Mouse (Mus musculus) G1E-ER4 (cell line): ENCODE measurements around the gene Trip10. TPM values are rescaled to one million over a fixed set of nuclear protein-coding genes. Genes with fewer than 3 reads are reported as not detected.

Source experiments
- GATA1 ChIP-seq: IDR thresholded peaks from one replicate; pipeline ENCODE4 v1.8.0; 2012; ENCODE audit warnings: low read length, inconsistent platforms
- polyA plus RNA-seq: library from polyadenylated mRNA; stranded (reverse); fragments of >175 nt; gene quantifications from 2 replicates; pipeline ENCODE4 v1.2.3, GENCODE M21; 2012

Trip10 gene
- polyA plus RNA-seq, 1 experiment: 14.8 TPM

DNA sequence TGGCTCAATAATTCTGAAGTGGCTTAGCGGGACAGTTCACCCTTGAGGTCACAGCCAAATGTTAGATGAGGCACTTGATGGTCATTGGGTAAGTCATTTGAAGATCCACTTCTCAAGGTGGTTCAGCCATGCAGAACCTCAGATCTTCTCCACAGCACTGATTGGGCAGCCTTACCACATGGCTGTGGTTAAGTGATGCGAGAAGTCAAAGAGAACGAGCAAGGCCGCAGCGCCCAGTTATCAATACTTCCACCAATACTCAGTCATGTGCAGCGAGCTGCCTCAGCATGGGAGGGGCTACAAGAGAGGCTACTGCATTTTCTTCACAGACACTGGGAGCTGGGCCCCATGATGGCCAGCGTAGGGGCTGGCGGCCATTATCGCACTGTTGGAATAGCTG is 43.7 kb downstream of the Trip10 start:
- no peak for TF ChIP-seq GATA1

GRCm38 (mm10) chr17:57295935-57296334 is 46.7 kb downstream of the Trip10 start:
- TF ChIP-seq GATA1: no peak

DNA sequence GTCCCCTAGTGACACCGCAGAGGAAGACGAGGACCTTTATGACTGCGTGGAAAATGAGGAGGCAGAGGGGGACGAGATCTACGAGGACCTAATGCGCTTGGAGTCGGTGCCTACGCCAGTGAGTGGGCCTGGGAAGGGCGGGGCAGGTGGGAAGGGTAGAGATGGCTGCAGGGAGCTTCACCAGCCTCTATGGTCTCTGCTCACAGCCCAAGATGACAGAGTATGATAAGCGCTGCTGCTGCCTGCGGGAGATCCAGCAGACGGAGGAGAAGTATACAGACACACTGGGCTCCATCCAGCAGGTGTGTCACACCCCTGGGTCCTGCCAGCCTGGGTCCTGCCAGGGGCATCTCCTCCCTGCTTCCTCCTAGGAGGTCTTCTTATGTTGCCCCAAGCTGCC is 47.8 kb downstream of the Trip10 start:
- TF ChIP-seq GATA1: no peak

GRCm38 (mm10) chr17:57305593-57305992 is 56.3 kb downstream of the Trip10 start:
- no peak for TF ChIP-seq GATA1

DNA sequence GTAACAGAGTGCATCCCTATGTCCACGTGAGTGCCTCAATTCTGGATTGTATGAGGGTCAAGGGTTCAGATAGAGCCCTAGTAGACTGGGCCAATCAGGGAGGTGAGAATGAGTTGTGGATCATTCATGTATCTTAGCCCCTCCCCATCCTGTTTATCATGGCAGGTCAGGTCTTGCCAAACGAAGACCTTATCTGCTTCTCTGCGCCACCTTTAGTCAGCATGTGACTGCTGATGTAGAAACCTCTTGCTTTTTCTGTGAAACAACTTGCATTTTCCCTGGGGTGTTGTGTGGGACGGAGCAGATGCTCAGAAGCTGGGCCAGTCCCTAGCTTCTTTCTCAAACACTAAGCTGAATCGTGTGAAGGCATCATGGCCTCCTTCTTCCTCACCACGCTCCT is 57.8 kb downstream of the Trip10 start:
- TF ChIP-seq GATA1: no peak

- TF ChIP-seq GATA1: no peak
These were observed 62.5 kb downstream of the Trip10 start for GRCm38 (mm10) chr17:57311801-57312200.

Other genes with a start within 250 kb of the Trip10 start
- not detected in 2 replicates for gene Pspn, start 249.4 kb upstream of the Trip10 start, polyA plus RNA-seq
- gene Gtf2f1, start 238.2 kb upstream of the Trip10 start, polyA plus RNA-seq: 210 and 212 TPM in 2 replicates
- gene Gm17949, start 238.0 kb upstream of the Trip10 start, polyA plus RNA-seq: 0.04 TPM in 1 of 2 replicates, not detected in the other
- gene Khsrp, start 217.9 kb upstream of the Trip10 start, polyA plus RNA-seq: 202 and 209 TPM in 2 replicates
- gene Slc25a41, start 207.8 kb upstream of the Trip10 start, polyA plus RNA-seq: not detected in 2 replicates
- gene Crb3, start 190.3 kb upstream of the Trip10 start, polyA plus RNA-seq: 0.12 and 0.19 TPM in 2 replicates
- 22.4 and 24.4 TPM in 2 replicates for gene Slc25a23, start 189.6 kb upstream of the Trip10 start, polyA plus RNA-seq
- gene Dennd1c, start 170.9 kb upstream of the Trip10 start, polyA plus RNA-seq: 4.7 and 5.7 TPM in 2 replicates
- gene Tubb4a, start 161.7 kb upstream of the Trip10 start, polyA plus RNA-seq: not detected in 2 replicates
- 1.8 and 2.5 TPM in 2 replicates for gene Tnfsf9, start 144.1 kb upstream of the Trip10 start, polyA plus RNA-seq
- not detected in 2 replicates for gene Cd70, start 99.7 kb upstream of the Trip10 start, polyA plus RNA-seq
- not detected in 2 replicates for gene Tnfsf14, start 55.3 kb upstream of the Trip10 start, polyA plus RNA-seq
- not detected in 2 replicates for gene C3, start 21.3 kb upstream of the Trip10 start, polyA plus RNA-seq
- 15.2 and 17.6 TPM in 2 replicates for gene Gpr108, start 1.0 kb upstream of the Trip10 start, polyA plus RNA-seq
- gene Vav1, start 29.6 kb downstream of the Trip10 start, polyA plus RNA-seq: 38.8 and 39.8 TPM in 2 replicates
- gene Adgre1, start 109.2 kb downstream of the Trip10 start, polyA plus RNA-seq: not detected in 2 replicates